Mouse (Mus musculus) v-Abl transformed pro-B cells (cell line): ENCODE results near the gene Gatm.

Experiments used
- in situ Hi-C, 2 experiments: fragments of 400-800 bp; cut with MboI; formaldehyde crosslinking; loops; one replicate each; pipeline ENCODE4 v1.15.1; 2025; ENCODE audit not compliant: unreplicated experiment in 2 of 2

Gatm gene

GRCm38 (mm10) chr2:122562251-122562650 lies 48.9 kb downstream of the Gatm start:
- in situ Hi-C loops = no loop called here

GRCm38 (mm10) chr2:122561221-122561620 lies 49.9 kb downstream of the Gatm start:
- in situ Hi-C loops = no loop called here

GRCm38 (mm10) chr2:122558317-122558716 lies 52.8 kb downstream of the Gatm start:
- in situ Hi-C loops = loop anchor here (5.0 to 10.0 kb wide), 4 partner anchors 176 to 494 kb away; no protein-coding TSS in a partner anchor
